Mouse (Mus musculus) gastrocnemius, adult 8-10 months (tissue): Measurements from ENCODE around the gene Akap10. TPM values are rescaled to one million over a fixed set of nuclear protein-coding genes. Genes with fewer than 3 reads are reported as not detected.
"Not testable (repeated sequence)": the region's sequence is repeated elsewhere in the genome, so short reads cannot be mapped to it uniquely, and the experiment has no call there.

Experiments
- DNase-seq, 2 experiments: peaks; one replicate each; pipeline ENCODE4 v3.0.0; 2022; ENCODE audit warnings: low spot score in 2 of 2
- total RNA-seq, 4 experiments: library from RNA; stranded (reverse); gene quantifications; 2 replicates each; pipeline ENCODE4 v1.2.4; 2022

The Akap10 gene
- total RNA-seq, 4 experiments from 2014 or later: 8.1 to 12.1 (median 9.4) TPM

- DNase-seq: no peak
These were observed 861 bp upstream of the Akap10 start for GRCm38 (mm10) chr11:61930640-61931586.

- no peak for DNase-seq
These were observed 542 bp downstream of the Akap10 start for GRCm38 (mm10) chr11:61929323-61930097.

GRCm38 (mm10) chr11:61923309-61923708 lies 6.7 kb downstream of the Akap10 start:
- no peak for DNase-seq

- DNase-seq: no peak
These were observed 10.3 kb downstream of the Akap10 start for GRCm38 (mm10) chr11:61919702-61920101.

GRCm38 (mm10) chr11:61908315-61908714 lies 21.7 kb downstream of the Akap10 start:
- no peak for DNase-seq

GRCm38 (mm10) chr11:61882183-61882582 lies 47.9 kb downstream of the Akap10 start:
- DNase-seq: no peak

- DNase-seq: no peak
These were observed 50.1 kb downstream of the Akap10 start for GRCm38 (mm10) chr11:61879921-61880320.

GRCm38 (mm10) chr11:61871881-61872280 lies 58.2 kb downstream of the Akap10 start:
- no peak for DNase-seq

GRCm38 (mm10) chr11:61866856-61867255 lies 63.2 kb downstream of the Akap10 start:
- DNase-seq: no peak

- DNase-seq: no peak
These were observed 68.1 kb downstream of the Akap10 start for GRCm38 (mm10) chr11:61861781-61862547.

GRCm38 (mm10) chr11:61859316-61859715 lies 70.7 kb downstream of the Akap10 start:
- no peak for DNase-seq

GRCm38 (mm10) chr11:61855539-61855938 lies 74.5 kb downstream of the Akap10 start:
- no peak for DNase-seq

- DNase-seq: peak; percentile 84 to 85
These were observed 75.1 kb downstream of the Akap10 start, which contains the start of gene Ulk2 for GRCm38 (mm10) chr11:61854988-61855411. Gene Ulk2 (minus strand): TSS chr11:61855073.

- peak; percentile 71 to 77 for DNase-seq
These were observed 75.7 kb downstream of the Akap10 start for GRCm38 (mm10) chr11:61854211-61854987.

GRCm38 (mm10) chr11:61853659-61854058 lies 76.4 kb downstream of the Akap10 start:
- DNase-seq: no peak

- no peak for DNase-seq
These were observed 77.1 kb downstream of the Akap10 start for GRCm38 (mm10) chr11:61852916-61853315.

- DNase-seq: no peak
These were observed 78.9 kb downstream of the Akap10 start for GRCm38 (mm10) chr11:61851195-61851594.

- not testable (repeated sequence) for DNase-seq
These were observed 89.4 kb downstream of the Akap10 start for GRCm38 (mm10) chr11:61840663-61841062.

GRCm38 (mm10) chr11:61839940-61840339 lies 90.1 kb downstream of the Akap10 start:
- DNase-seq: no peak

GRCm38 (mm10) chr11:61839182-61839581 lies 90.9 kb downstream of the Akap10 start:
- DNase-seq: no peak
